Mouse (Mus musculus) adrenal gland, adult (tissue): ENCODE measurements around the gene Capn10.

Source experiments
- DNase-seq, 2 experiments: peaks; one replicate each; pipeline ENCODE4 v3.0.0; 2022 to 2023; ENCODE audit warnings: low spot score in 1 of 2; ENCODE audit not compliant: inconsistent age in 2 of 2

Capn10 gene

DNA sequence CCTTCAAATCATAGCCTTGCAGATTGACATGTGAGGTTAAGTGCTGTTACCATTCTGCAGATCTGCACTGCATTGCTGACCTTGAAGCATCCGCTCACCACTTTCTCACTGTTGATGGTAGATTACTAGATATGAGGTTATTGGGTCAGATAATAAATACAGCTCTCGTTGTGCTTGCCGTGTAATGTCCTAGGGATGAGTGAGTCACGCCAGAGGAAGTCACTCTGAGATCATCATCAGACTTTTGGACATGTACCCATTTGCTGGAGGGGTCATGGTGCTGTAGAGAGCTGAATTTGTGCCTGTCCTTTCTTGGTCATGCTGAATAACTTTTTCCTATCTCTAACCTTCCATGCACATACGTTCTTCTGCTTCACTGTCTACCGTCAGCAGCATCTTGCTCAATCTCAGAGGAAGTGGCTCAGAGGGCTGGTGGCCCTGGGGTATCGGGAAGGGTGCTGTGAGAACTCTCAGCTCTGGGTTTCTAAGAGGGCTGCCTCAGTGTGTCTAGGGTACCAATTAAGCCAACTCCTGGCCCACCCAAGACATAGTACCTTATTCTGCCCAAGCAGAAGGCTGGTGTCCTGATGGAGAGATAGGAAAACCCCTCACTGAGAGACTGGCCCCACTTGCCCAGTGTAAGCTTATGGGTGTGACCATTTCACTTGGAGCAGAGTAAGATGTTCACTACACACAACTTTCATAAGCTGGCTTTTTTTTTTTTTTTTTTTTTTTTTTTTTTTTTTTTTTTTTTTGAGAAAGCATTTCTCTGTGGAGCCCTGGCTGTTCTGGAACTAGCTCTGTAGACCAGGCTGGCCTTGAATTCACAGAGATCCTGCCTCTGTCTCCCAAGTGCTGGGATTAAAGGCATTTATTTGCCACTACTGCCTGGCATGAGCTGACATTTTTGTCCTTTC is 38.0 kb downstream of the Capn10 start:
- DNase-seq: peak; percentile 59 to 77

DNA sequence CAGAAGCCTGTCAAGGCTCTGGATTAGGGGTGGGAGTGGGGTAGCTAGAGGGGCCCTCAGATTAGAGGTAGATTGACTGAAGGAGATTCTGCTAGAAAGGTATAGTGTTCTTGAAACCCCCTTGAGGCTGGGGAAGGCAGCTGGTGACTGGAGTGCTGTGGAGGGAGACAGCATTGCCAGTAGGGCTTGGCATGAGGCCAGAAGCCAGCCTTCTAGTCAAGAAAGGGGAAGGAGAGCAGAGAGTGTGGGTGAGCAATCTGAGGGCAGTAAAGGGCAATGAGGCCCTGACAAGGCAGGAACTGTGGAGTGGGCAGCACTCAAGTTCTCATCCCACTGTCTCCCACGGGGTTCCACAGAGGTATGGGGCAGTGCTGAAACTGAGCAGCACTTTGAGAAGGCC is 38.7 kb downstream of the Capn10 start:
- peak; percentile 74 to 84 for DNase-seq

- peak in 1 of 2 experiments; percentile 58 for DNase-seq
Observed at GRCm38 (mm10) chr1:92976141-92976566, 42.0 kb downstream of the Capn10 start.

GRCm38 (mm10) chr1:92978645-92979044 is 44.5 kb downstream of the Capn10 start:
- DNase-seq: peak in 1 of 2 experiments; percentile 57

- no peak for DNase-seq
Observed at GRCm38 (mm10) chr1:92979073-92979602, 45.0 kb downstream of the Capn10 start.

DNA sequence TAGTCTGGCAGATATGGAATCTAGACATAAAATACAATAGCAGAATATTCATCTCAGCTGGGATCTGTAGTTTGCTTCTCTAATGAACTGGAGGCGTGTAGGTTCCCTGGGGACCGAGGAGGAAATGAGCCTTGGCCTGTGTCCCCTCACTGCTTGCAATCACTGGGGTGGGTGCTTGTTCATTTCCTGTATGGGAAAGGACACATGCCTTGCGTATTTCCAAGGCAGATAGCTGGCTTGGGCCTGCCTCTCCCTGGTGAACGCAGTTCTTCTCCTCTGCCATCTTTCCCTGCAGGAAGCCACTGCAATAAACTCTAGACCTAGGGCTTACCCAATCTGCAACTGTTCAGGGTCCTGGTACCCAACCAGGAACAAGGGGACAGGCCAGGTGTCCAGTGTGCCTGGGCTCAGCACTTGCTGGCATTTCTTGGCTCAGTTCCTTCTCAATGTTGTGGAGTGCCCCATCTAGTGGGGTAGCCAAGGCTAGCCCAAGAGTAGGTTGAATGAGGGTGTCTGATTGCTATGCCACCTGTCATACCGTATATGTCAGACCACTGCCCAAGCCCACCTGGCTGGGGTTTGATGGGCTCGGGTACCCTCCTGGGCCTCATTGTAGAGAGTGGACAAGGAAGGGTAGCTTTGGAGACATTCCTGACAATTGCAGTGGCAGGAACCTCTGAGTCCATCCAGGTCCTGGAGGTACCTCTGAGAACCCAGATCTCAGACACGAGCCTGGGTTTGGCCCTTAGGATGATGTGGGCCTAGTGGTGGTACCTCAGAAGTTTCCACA is 47.1 kb downstream of the Capn10 start:
- DNase-seq: peak in 1 of 2 experiments; percentile 55

DNA sequence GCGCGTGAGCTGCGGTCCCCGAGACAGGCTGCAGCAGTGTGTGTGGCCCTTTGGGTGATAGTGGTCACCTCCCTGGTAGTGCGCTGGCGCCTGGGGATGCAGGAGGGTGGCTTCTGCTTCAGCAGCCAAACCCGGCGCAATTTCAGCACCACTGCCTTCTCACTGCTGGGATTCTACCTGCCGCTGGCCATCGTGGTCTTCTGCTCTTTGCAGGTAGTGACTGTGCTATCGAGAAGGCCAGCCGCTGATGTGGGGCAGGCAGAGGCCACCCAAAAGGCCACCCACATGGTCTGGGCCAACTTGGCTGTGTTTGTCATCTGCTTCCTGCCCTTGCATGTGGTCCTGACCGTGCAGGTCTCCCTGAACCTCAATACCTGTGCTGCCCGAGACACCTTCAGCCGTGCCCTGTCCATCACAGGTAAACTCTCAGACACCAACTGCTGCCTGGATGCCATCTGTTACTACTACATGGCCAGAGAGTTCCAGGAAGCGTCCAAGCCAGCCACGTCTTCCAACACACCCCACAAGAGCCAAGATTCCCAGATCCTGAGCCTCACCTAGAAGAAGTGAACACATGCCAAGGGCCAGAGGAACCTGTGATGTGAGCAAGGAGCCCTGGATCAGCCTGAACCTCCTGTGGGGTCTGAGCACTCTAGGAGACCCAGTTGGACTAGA is 48.9 kb downstream of the Capn10 start:
- peak in 1 of 2 experiments; percentile 6 for DNase-seq

- DNase-seq: peak in 1 of 2 experiments; percentile 3
Observed at GRCm38 (mm10) chr1:92984999-92985398, 50.8 kb downstream of the Capn10 start.

DNA sequence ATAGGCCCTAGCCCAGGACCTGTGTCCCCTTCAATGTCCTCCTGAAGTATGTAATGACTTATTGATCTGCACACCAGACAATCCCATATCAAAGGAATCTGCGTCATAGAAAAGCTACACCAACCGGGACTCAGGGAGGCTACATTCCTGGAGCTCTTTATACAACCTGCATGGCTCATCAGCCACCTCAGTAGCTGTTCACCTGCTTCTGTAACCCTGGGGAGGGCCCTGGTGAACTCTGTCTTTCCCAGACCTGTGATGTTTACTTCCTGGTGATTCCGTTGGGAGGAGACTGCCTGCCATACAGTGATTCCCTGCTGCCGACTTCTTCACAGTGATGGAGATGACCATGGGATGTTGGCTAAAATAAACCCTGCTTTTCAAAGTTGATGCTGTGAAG is 54.7 kb downstream of the Capn10 start:
- DNase-seq: peak in 1 of 2 experiments; percentile 2

DNA sequence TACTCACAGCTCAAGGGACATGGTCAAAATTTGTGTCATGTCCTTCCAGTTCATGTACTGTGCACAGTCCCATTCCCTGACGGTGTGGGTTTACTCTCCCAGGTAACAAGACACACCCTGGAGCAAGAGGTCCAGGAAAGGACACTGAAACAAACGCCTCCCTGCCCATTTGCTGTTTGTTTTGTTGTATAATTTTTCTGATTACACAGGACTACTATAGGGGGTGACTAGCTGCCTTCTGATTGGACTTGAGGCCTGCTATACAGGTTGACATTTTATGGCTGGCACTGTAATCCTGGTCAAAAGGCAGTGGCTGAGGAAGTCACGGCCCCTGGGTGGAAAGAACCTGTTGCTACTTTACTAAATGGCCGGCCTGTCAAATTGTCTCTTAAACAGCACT is 55.7 kb downstream of the Capn10 start:
- DNase-seq: peak in 1 of 2 experiments; percentile 2

DNA sequence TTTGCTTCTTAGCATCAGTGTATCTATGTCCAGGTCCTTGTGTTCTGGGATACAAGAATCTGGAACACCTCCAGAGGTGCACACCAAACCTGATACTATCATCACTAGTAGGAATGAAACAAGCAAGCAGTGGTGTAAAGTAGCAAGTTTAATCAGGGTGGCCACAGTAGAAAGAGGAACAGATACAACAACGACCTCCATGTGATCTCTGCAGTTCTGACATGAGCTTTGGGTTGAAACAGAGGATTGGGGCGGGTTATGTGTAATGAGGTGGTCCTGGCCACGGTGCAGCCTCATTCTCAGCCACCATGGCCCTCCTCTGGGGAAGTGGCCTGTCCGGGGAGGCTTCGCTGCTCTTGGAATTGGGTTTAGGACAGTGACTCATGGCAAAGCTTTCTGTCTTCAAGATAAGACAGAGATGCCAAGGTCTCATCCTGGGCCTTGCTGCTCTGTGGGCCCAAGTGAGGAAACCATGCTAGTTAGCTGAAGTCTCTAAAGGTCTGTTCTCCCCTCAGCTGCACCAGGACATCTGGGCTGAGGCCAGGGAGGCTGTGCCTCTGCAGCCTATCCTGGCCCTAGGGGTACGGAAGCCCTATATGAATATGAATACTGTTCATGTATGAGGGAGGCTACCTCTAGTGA is 58.2 kb downstream of the Capn10 start:
- peak; percentile 77 to 89 for DNase-seq

GRCm38 (mm10) chr1:92992880-92993279 is 58.7 kb downstream of the Capn10 start:
- DNase-seq: no peak
